Mouse (Mus musculus) midbrain, postnatal 0 days (tissue): ENCODE measurements at regions not wholly inside any gene's neighbourhood (a gene's known extent, or its start where the extent isn't known, plus 50 kb on each side); places are given as distances from the start of the nearest gene placed in this dataset.

ENCODE experiments used
- ATAC-seq: fragments of 200-750 bp; cut with Nextera tagmentation; 2 replicates; pipeline ENCODE4 v1.8.0; 2017; ENCODE audit warnings: moderate number of reproducible peaks, mild to moderate bottlenecking, moderate TSS enrichment, moderate library complexity; ENCODE audit not compliant: low FRiP score
- DNase-seq: peaks from one replicate; pipeline ENCODE4 v3.0.0-alpha.2; 2015; ENCODE audit warnings: low spot score
- H3K27ac ChIP-seq: fragments of 300-500 bp; sonication (generic); 2 replicates; pipeline ENCODE4 v1.5.1; 2014; ENCODE audit warnings: low read depth, mild to moderate bottlenecking, low read length, mixed read lengths
- H3K27me3 ChIP-seq: fragments of 300-500 bp; sonication (generic); 2 replicates; pipeline ENCODE4 v1.6.1; 2014; ENCODE audit warnings: low read length, control low read depth, mixed read lengths; ENCODE audit not compliant: insufficient read depth
- H3K36me3 ChIP-seq: fragments of 300-500 bp; sonication (generic); 2 replicates; pipeline ENCODE4 v1.6.1; 2014; ENCODE audit warnings: low read length, control low read depth, mixed read lengths; ENCODE audit not compliant: insufficient read depth
- H3K4me1 ChIP-seq: fragments of 300-500 bp; sonication (generic); 2 replicates; pipeline ENCODE4 v1.6.1; 2014; ENCODE audit warnings: mild to moderate bottlenecking, control low read depth, antibody characterized with exemption, low read length, mixed read lengths; ENCODE audit not compliant: insufficient read depth
- H3K4me2 ChIP-seq: fragments of 300-500 bp; sonication (generic); 2 replicates; pipeline ENCODE4 v1.6.1; 2014; ENCODE audit warnings: low read depth, mild to moderate bottlenecking, low read length, mixed read lengths; ENCODE audit not compliant: poor library complexity, severe bottlenecking
- H3K4me3 ChIP-seq: fragments of 300-500 bp; sonication (generic); 2 replicates; pipeline ENCODE4 v1.5.1; 2014; ENCODE audit warnings: low read depth, mild to moderate bottlenecking, low read length, moderate library complexity
- H3K9ac ChIP-seq: fragments of 300-500 bp; sonication (generic); replicated peaks from 2 replicates; pipeline ENCODE4 v1.6.1; 2014; ENCODE audit warnings: mild to moderate bottlenecking, low read length, moderate library complexity, mixed read lengths; ENCODE audit not compliant: poor library complexity, severe bottlenecking
- H3K9me3 ChIP-seq: fragments of 300-500 bp; sonication (generic); 2 replicates; pipeline ENCODE4 v1.6.1; 2016; ENCODE audit warnings: low read length, control low read depth
- CTCF ChIP-seq: IDR thresholded peaks from 2 replicates; pipeline ENCODE4 v1.5.1; 2016; ENCODE audit warnings: antibody characterized with exemption, mild to moderate bottlenecking
- WGBS: fragments of 180-500 bp; shearing (Covaris S2); extraction: QIAGEN DNeasy Blood & Tissue Kit; methylation state at CpG from one replicate; pipeline ENCODE4 v1.1.7; 2014; 5-methylcytosine and 5-hydroxymethylcytosine counted together

DNA sequence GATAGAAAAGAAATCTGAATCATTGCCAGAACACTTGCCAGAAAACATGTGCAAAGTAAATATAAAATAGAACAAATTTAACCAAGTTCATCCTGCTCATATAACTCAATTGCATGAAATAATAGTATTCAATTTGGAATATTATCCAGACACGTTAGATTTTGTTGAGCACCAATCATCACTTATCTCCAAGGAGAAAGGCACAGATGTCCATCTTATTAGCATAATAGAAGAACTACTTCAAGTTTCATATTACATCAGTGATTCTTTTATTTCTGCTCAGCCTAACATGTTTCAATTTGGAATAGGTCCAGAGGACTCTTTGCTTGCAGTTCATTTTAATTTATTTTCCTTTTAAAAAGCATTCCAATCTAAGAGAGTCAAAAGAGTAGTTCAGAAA lies 383.6 kb upstream of the Cypt1 start:
- no peak overlapping the region for H3K4me3 ChIP-seq
- H3K27me3 ChIP-seq, result no peaks in the 10 kb centered on the region
- H3K9ac ChIP-seq, result no peak overlapping the region
- H3K4me2 ChIP-seq, result no peak overlapping the region
- WGBS, result 63% methylated on average over 1 of the region's 1 CpGs
- H3K27ac ChIP-seq, result no peak overlapping the region
- H3K4me1 ChIP-seq, result no peaks in the 10 kb centered on the region
- TF ChIP-seq CTCF, result no peak
- no peaks in the 10 kb centered on the region for H3K36me3 ChIP-seq
- ATAC-seq (no peak), DNase-seq (peak; percentile 0)
- no peaks in the 10 kb centered on the region for H3K9me3 ChIP-seq
